Comparison of ENCODE assay signal across 24 mouse cellular contexts in the genomic region with DNA sequence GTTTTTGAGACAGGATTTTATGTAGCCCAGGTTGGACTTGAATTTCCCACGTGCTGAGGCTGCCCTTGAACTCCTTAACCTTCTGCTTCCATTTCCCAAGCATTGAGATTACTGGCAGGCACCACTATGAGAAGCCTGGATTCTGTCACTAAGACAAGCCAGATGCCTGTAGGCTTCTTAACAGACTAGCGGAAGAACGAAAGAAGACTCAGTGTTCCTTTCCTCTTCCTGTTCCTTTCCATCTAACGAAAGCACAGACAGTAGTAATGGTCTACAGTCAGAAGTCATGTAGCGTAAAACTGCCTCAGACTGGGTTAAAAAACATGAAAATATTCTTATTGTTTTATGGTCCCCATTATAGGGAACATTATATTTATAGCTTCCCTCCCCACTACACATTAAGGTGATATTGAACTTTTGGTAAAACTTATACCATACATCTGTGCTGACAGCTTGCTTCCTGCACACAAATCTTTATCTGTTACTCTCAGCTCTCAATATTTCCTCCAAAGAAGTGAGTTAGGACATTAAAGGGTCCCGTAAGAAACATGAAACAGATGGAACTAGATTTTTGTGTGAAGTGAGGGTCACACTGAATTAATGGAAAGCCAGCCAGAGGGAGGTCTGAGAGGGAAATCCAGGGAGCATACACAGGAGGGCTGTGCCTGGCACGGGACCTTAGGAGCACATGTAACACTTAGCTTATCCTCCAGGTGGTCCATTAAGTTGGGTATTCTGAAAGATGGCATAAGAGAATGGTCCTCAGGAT.
DNase-seq lines count a peak whose midpoint lies in the region; ATAC-seq and TF ChIP-seq lines count a peak whose summit lies in the region.
"Had no signal": no experiment of that assay in that cellular context is flagged by ENCODE, and none has a peak within 500 bp of the region (broad histone marks: within the 10 kb centered on the region; RNA-seq: fewer than 3 reads in every experiment).

No protein-coding gene starts in this region.

- TF ChIP-seq CTCF in lung, embryonic 14.5 days (IDR thresholded peaks at IDR 0.05; ENCODE audit: low read depth): no peak

- no peaks in the 10 kb centered on the region for H3K27me3 ChIP-seq in forebrain, embryonic 16.5 days (replicated peaks; ENCODE audit: control insufficient read depth, insufficient read depth, low read length)
- H3K27me3 ChIP-seq in forebrain, embryonic 11.5 days (ENCODE audit: control insufficient read depth, insufficient read depth, low read length): no peaks in the 10 kb centered on the region
- no peaks in the 10 kb centered on the region for H3K27me3 ChIP-seq in lung, embryonic 14.5 days (ENCODE audit: insufficient read depth, low read length)
- H3K27me3 ChIP-seq: hindbrain, embryonic 13.5 days; limb, embryonic 12.5 days; midbrain, embryonic 15.5 days; neural tube, embryonic 12.5 days had no signal

- peak; percentile 76 for ATAC-seq in forebrain, embryonic 16.5 days
- ATAC-seq in forebrain, embryonic 11.5 days (replicated peaks; ENCODE audit: low FRiP score): no peak
- ATAC-seq in lung, embryonic 14.5 days (ENCODE audit: insufficient read depth): no peak
- ATAC-seq: activated CD4-positive, CD25-positive, alpha-beta regulatory T cell, adult 4 months; inflammation-experienced regulatory T-cells, adult 6 months; liver, postnatal 0 days; midbrain, embryonic 15.5 days had no signal

- H3K36me3 ChIP-seq in forebrain, embryonic 16.5 days (ENCODE audit: control insufficient read depth, insufficient read depth): no peaks in the 10 kb centered on the region
- H3K36me3 ChIP-seq in forebrain, embryonic 11.5 days (ENCODE audit: control insufficient read depth, insufficient read depth, low read length): no peaks in the 10 kb centered on the region
- no peaks in the 10 kb centered on the region for H3K36me3 ChIP-seq in lung, embryonic 14.5 days (ENCODE audit: insufficient read depth)
- H3K36me3 ChIP-seq: hindbrain, embryonic 13.5 days; limb, embryonic 12.5 days; midbrain, embryonic 15.5 days; neural tube, embryonic 12.5 days had no signal

- 78% methylated on average over 7 of the region's 7 CpGs for WGBS in forebrain, embryonic 16.5 days
- 91% methylated on average over 7 of the region's 7 CpGs for WGBS in forebrain, embryonic 11.5 days
- WGBS in lung, embryonic 14.5 days: 50% methylated on average over 7 of the region's 7 CpGs

- H3K9me3 ChIP-seq in forebrain, embryonic 16.5 days (ENCODE audit: control insufficient read depth, low read length): no peaks in the 10 kb centered on the region
- no peaks in the 10 kb centered on the region for H3K9me3 ChIP-seq in forebrain, embryonic 11.5 days (ENCODE audit: control insufficient read depth, low read length)
- H3K9me3 ChIP-seq in lung, embryonic 14.5 days (ENCODE audit: low read depth, low read length): no peaks in the 10 kb centered on the region
- H3K9me3 ChIP-seq: midbrain, embryonic 15.5 days; neural tube, embryonic 12.5 days had no signal

- H3K9ac ChIP-seq in forebrain, embryonic 16.5 days (replicated peaks; ENCODE audit: low read depth, low read length): no peak overlapping the region
- no peak overlapping the region for H3K9ac ChIP-seq in forebrain, embryonic 11.5 days (ENCODE audit: low read length)
- no peak overlapping the region for H3K9ac ChIP-seq in lung, embryonic 14.5 days
- H3K9ac ChIP-seq: hindbrain, embryonic 13.5 days; limb, embryonic 12.5 days; liver, postnatal 0 days; midbrain, embryonic 15.5 days; neural tube, embryonic 12.5 days had no signal

- no peak overlapping the region for H3K4me2 ChIP-seq in forebrain, embryonic 16.5 days (ENCODE audit: low read length)
- no peak overlapping the region for H3K4me2 ChIP-seq in forebrain, embryonic 11.5 days (ENCODE audit: low read depth, low read length, severe bottlenecking)
- H3K4me2 ChIP-seq in lung, embryonic 14.5 days: no peak overlapping the region
- H3K4me2 ChIP-seq: hindbrain, embryonic 13.5 days; limb, embryonic 12.5 days; liver, embryonic 11.5 days; midbrain, embryonic 15.5 days; neural tube, embryonic 12.5 days had no signal

- no peak overlapping the region for H3K4me3 ChIP-seq in forebrain, embryonic 16.5 days (replicated peaks; ENCODE audit: low read length)
- H3K4me3 ChIP-seq in forebrain, embryonic 11.5 days (ENCODE audit: low read depth, low read length): no peak overlapping the region
- H3K4me3 ChIP-seq in lung, embryonic 14.5 days (ENCODE audit: low read depth, low read length): no peak overlapping the region
- H3K4me3 ChIP-seq: hindbrain, embryonic 13.5 days; layer of hippocampus, adult 2 months; limb, embryonic 12.5 days; midbrain, embryonic 15.5 days; neural tube, embryonic 12.5 days had no signal

- H3K4me1 ChIP-seq in forebrain, embryonic 16.5 days (replicated peaks; ENCODE audit: control insufficient read depth, insufficient read depth, low read length): no peaks in the 10 kb centered on the region
- no peaks in the 10 kb centered on the region for H3K4me1 ChIP-seq in forebrain, embryonic 11.5 days (replicated peaks; ENCODE audit: control insufficient read depth, insufficient read depth, low read length)
- no peaks in the 10 kb centered on the region for H3K4me1 ChIP-seq in lung, embryonic 14.5 days (ENCODE audit: insufficient read depth)
- H3K4me1 ChIP-seq: hindbrain, embryonic 13.5 days; midbrain, embryonic 15.5 days; neural tube, embryonic 12.5 days had no signal

- DNase-seq in forebrain, embryonic 11.5 days (ENCODE audit: low spot score): no peak
- DNase-seq in lung, embryonic 14.5 days: peak; percentile 9
- no peak for DNase-seq in lung, postnatal 25 days (ENCODE audit: low spot score)
- peak; percentile 30 for DNase-seq in hindlimb bud, embryonic 11.5 days (ENCODE audit: extremely low spot score, low read depth, low spot score)
- no peak for DNase-seq in urinary bladder, postnatal 4 days (ENCODE audit: low spot score in 2 of 2)
- DNase-seq in urinary bladder, postnatal 14 days (ENCODE audit: low spot score): no peak
- DNase-seq: adrenal gland, adult 8-10 months; cerebellum, adult 18-20 months; cerebellum, postnatal 14 days; heart, postnatal 36 days; kidney, postnatal 25 days; liver, postnatal 0 days; lung, postnatal 36 days; right cerebral cortex, postnatal 25 days; spleen, adult 18-20 months had no signal

- H3K27ac ChIP-seq in forebrain, embryonic 16.5 days (ENCODE audit: low read length): no peak overlapping the region
- H3K27ac ChIP-seq in forebrain, embryonic 11.5 days (ENCODE audit: low read depth, low read length): no peak overlapping the region
- H3K27ac ChIP-seq in lung, embryonic 14.5 days (ENCODE audit: low read depth): no peak overlapping the region
- H3K27ac ChIP-seq: hindbrain, embryonic 13.5 days; layer of hippocampus, adult 2 months; limb, embryonic 12.5 days; midbrain, embryonic 15.5 days; neural tube, embryonic 12.5 days had no signal

Comparison
In these comparisons a context has a peak if more than half of its experiments do, and no peak if none do; other contexts are left out.
1. DNase-seq: peak in lung, embryonic 14.5 days (single experiment) and hindlimb bud, embryonic 11.5 days (single experiment); none in forebrain, embryonic 11.5 days (single experiment), lung, postnatal 25 days (single experiment), urinary bladder, postnatal 4 days (0 of 2) and urinary bladder, postnatal 14 days (single experiment).